Mouse (Mus musculus) left cerebral cortex, postnatal 25 days (tissue): ENCODE measurements around the gene Cd80. TPM values are rescaled to one million over a fixed set of nuclear protein-coding genes. Genes with fewer than 3 reads are reported as not detected.
"Not testable (repeated sequence)": the region's sequence is repeated elsewhere in the genome, so short reads cannot be mapped to it uniquely, and the experiment has no call there.

ENCODE experiments used
- DNase-seq, 2 experiments: peaks; one replicate each; pipeline ENCODE4 v3.0.0; 2022; ENCODE audit warnings: low spot score in 2 of 2, mixed read lengths in 1 of 2
- intact Hi-C: fragments of 180-260 bp; cut with DNase I; formaldehyde crosslinking; loops from one replicate; pipeline ENCODE4 v1.15.1; 2025
- total RNA-seq, 2 experiments: library from RNA; stranded (reverse); gene quantifications; 2 replicates each; pipeline ENCODE4 v1.2.3; 2021

Cd80 gene
- total RNA-seq, 2 experiments from 2014 or later = 0.53 to 0.83 TPM

DNA sequence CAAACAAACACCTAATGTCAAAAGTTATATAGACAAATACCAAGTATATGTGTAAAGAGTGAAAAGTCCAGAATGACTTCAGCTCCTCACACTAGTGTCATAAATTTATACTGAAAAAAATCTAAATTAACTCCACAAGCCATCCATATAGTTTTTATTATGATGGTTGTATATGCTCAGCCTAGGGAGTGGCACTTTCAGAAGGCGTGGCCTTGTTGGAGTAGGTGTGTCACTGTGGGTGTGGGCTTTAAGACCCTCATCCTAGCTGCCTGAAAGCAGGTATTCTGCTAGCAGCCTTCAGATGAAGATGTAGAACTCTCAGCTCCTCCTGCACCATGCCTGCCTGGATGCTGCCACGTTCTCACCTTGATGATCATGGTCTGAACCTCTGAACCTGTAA lies 9.2 kb upstream of the Cd80 start:
- intact Hi-C loops, DNase-seq: not testable (repeated sequence)

DNA sequence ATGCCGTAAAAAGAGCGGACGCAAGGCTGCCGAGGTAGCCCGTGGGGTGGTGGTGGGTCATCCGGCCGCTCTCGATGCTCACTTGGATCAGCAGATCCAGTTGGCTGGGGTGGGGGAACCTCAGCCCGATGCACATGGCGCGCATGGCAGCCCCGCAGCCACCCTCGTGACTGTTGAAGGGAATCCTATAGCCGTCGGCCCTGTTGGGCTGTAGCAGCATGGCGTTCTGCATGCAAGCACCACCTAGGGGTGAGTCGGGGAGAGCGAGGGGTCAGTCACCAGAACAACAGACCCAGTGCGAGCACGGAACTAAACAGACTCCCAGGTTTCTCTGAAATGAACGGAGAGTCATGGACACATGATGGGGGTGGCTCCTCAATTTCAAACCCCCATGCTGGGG lies 8.0 kb upstream of the Cd80 start:
- intact Hi-C loops = no loop called here
- DNase-seq = no peak

DNA sequence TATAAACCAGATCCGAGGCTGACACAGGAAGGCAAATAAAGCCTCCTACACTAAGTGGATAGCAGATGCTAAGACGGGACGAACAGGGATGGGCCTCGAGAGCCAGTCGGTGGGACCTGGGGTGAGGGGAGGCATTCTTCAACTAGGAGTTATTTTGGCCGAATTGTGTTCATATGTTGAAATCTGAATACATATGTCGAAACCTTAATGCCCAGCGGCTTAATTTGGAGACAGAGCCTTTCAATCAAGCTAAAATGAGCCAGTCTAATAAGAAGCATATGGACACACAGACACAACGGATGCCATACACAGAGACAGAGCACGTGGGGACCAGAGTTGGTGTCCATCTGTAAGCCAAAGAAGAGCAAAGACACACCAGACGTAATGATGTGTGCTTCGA lies 6.9 kb upstream of the Cd80 start:
- intact Hi-C loops = no loop called here

DNA sequence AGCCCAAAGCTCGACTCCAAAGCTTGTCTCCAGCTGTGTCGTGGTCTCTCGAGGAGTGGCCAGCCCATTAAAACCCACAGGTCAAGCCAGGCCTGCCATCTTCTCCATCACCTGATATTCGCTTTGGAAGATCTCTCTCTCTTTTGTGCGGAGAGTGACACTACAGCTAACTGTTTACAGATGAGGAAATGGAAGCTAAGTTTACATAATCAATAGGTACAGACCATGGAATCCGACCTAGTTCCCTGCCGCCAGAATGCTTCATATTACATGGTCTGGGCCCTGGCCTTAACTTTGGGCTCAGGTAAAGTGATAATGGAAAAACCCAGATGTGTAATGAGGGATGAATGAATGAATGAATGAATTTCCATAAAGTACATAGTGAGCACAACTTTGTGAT lies 4.7 kb upstream of the Cd80 start:
- no peak for DNase-seq
- intact Hi-C loops = no loop called here

More for the DNA sequence above, 6.9 kb upstream of the Cd80 start:
- no peak for DNase-seq

DNA sequence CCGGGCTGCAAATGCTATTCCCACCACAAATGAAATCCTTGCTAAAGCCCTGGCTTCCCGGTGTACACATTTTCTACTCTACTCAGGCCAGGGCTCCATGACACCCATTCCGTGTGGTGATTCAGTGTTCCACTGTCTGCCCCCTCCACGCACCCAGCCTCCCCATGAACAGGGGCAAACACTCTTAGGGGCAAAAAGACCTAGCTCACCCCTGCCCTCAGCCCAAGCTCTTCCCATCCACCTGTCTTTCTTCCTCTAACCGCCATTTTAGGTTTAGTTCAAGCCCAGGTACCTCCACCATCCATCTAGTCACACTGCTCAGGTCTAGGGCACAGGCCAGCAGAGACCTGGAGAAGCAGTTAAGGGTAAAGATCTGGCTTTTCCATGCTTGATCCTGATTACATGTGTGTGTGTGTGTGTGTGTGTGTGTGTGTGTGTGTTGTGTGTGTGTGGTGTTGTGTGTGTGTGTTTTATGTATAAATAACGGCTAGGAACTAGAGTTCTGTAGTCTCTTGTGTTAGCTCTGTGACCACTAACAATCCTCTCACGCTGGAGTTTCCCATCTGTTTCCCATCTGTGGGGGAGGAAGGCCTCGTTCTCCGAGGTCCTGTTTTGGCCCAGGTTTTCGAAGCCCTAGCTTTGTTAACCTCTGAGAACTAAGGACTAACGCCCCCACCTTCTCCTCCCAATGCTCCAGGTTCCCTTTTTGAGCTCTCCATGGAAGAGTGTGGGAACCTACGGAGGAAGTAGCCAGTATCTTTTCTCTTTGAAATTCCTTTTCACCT lies 3.7 kb upstream of the Cd80 start:
- DNase-seq = no peak
- intact Hi-C loops = loop anchor here (2.0 kb wide), 2 partner anchors 85 to 105 kb away; partner anchors contain the start of genes Cox17 and Gm21987

DNA sequence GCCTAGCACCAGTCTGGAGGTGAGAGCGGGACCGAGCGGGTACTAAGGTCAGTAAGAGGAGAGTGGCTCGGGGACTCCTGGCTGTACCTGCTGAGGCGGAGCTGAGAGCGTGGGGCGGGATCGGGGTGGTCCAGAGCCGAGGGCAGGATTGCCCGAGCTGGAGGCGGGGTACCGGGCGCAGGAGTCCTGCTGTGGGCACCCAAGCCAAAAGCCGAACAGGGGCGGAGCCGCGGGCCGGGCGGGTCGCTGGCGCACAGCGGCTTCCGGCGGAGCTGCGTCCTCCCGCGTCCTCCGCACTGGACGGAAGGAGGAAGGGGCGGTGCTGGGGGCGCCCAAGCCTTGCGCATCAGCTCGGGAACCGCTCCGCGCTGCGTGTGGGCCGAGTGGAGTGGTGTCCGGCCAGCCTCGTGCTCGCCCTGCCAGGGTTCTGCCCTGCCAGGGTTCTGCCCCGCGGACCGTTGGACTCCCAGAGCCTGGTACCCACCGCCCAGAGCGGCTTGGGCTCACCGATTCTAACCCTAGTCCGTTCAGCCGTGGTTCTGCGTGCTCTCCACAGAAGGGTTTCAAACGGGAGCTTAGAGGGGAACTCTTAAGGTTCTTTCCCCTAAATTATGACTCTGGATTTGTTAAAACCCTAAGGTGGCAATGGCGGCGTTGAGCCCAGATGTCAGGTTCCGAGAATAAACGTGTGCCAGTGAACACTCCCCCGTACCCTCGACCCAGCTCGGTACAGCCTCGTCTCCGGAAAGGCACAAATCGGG lies 2.7 kb upstream of the Cd80 start, which contains the start of gene Adprh:
Gene Adprh (minus strand): TSS at position 262 of the 761 bp plus-strand sequence.
- DNase-seq = peak; percentile 90 to 92
- intact Hi-C loops = loop anchor here (2.0 kb wide), 2 partner anchors 86 to 106 kb away; partner anchors contain the start of genes Cox17 and Gm21987

DNA sequence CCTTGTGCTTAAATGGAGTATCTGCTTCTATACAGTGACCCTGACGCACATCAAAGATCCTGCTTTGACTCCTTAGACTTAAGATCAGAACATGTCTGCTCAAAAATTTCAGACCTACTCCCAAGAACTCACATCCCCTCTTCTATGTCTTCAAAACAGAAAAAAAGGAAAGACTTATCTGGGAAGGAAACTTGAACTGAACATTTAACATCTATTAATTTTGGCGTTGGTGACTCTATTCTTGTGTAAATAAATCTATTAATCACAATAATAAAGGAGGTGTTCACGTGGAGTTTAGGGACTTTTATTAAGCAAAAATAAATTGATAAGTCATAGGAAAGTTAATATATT lies 2.2 kb upstream of the Cd80 start:
- intact Hi-C loops = loop anchor here (2.0 kb wide), 2 partner anchors 86 to 106 kb away; partner anchors contain the start of genes Cox17 and Gm21987
- no peak for DNase-seq

DNA sequence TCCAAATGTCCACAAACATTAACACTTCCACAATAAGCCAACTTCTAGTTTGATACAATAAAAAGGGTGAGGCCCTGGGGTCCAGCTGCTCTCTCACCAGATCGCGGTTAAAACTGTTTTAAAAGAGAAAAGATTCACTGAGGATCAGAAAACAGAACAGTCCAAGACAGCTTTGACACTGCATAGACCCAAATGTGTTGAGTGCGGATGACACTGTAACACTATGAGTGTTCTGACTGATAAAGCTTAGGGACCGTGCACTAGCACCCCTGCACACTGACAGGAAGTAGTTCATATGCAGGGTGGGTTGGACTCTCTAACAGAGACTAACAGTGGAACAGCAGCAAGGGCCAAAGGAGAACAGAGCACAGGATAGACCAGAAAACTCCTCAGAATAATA lies 1.4 kb upstream of the Cd80 start:
- no peak for DNase-seq
- intact Hi-C loops = loop anchor here (2.0 kb wide), 2 partner anchors 87 to 107 kb away; partner anchors contain the start of genes Cox17 and Gm21987

DNA sequence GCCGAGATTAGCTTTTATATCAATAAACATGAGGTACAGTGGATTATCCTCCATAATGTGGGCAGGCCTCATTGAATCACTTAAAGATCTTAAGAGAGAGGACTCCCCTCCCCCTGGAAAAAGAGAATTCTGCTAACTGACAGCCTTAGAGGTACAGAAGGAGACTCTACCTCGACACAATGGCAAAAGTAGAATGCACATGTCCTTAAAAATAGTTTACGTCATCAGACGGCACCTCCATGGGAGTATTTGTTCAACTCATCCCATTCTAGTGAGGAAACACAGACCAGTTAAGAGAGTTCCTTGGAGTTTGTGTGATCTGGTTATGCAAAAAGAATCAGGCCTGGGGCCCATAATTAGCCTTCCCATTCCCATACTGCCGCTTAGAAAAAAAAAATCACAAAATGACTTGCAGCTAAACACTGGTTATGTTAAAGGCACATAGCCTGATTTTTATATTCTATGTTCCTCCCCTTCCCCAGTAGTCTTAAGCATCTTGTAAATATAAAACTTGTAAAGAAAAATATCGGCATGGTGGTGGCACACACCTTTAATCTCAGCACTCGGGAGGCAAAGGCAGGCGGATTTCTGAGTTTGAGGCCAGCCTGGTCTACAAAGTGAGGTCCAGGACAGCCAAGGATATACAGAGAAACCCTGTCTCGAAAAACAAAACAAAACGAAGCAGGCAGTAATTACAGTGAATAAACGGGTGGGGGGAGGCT lies 667 bp upstream of the Cd80 start:
- intact Hi-C loops = no loop called here
- DNase-seq = no peak

DNA sequence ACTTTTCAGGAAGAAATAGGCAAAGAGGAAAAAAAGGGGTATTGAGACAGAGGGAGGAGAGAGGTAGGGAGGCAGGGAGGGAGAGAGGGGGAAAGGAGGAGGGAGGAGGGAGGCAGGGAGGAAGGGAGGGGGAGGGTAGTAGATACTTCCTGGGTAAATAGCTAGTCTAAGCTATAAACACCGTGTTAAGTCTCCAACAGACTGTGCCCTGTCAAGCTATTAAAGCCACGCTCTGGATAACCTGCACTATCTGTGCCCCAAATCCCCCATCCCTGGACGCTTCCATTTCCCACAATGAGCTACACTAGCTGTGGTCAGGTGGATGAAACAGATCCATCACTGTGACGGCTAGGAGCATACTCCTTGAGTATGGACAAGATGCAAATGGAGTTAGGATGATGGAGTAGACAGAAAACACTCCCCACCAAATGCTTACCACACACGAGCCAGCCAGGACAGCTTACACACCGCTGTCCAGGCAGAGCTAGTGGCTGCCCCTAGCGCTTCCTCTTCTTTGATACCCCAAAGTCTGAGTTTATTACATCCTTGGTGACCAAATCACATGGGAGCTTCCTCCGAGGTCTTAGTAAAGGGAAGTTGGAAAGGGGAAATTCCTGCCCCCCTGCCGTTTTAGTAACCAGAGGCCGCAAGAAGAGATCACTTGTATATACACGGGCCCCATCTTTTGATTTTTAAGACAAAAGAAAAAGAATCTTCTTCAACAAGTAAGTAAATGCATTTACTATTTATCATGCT lies 1.6 kb downstream of the Cd80 start:
- DNase-seq = no peak
- intact Hi-C loops = no loop called here

DNA sequence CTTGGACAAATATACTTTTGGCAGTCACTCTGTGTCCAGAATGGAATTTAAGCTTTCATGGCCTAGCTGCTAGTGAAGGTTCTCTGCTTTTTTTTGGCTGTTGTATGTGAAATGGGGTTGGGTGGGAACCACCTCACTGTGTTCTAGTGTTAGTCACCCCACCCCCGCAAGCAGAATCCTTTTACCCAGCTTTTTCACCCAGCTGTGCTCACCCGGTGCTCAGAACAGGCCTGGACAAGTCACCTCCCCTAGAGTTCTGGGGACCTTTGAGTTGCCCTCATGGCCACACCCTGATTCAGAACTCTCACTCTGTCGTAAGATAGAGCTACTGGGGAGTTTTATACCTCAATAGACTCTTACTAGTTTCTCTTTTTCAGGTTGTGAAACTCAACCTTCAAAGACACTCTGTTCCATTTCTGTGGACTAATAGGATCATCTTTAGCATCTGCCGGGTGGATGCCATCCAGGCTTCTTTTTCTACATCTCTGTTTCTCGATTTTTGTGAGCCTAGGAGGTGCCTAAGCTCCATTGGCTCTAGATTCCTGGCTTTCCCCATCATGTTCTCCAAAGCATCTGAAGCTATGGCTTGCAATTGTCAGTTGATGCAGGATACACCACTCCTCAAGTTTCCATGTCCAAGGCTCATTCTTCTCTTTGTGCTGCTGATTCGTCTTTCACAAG lies 3.4 kb downstream of the Cd80 start:
- DNase-seq = no peak
- intact Hi-C loops = no loop called here

DNA sequence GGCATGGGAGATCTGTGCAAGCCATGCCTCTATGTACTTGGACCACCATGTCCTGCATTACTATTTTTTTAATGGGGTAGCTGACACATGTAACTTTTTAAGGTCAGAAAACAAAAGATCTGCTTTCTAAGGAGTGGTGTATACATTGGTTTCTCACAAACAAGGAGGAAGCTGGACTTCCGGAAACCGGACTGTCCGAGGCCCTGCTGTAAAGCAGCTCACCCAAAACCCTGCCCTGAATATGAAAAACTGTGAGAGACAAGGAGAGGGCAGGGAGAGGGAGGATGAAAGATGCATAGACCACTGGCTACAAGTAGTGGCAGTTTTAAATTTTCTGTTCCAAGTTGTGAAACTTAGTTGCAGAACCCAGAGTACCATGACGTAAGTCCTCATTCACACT lies 4.6 kb downstream of the Cd80 start:
- intact Hi-C loops = no loop called here
- DNase-seq = no peak

DNA sequence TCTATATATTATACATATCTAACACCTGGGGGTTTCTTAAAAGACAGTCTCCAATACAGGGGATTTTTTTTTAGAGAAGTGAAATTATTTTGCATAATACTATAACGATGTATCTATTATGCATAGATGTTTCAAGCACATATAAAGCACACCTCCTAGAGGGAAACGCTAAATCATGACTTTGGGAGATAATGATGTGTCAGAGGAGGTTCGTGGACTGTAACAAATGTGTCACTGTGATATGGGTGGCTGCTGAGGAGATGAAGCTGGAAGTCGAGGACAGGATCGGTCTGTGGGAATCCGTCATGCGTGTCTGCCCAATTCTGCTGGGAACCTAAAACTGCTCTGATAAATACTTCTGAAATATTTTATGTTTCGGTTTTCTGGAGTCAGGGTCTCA lies 6.4 kb downstream of the Cd80 start:
- DNase-seq = no peak
- intact Hi-C loops = no loop called here

DNA sequence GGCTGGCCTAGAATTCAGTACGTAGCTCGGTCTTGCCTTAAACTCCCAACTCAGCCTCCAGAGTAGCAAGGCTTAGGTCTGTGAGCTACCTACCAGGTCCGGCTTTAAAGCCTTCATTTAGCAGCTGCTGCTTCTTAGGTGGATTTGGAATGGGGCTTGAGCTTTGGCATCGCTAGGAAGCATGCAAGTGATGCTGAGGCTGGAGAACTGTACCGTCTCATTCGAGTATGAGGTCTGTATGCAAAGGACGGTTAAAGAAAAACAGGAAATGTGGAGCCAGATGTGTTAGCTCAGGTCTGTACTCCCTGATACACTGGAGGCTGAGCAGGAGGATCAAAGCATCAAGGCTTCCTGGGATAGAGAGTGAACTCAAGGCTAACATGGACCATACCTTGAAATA lies 6.8 kb downstream of the Cd80 start:
- intact Hi-C loops = no loop called here
- no peak for DNase-seq

DNA sequence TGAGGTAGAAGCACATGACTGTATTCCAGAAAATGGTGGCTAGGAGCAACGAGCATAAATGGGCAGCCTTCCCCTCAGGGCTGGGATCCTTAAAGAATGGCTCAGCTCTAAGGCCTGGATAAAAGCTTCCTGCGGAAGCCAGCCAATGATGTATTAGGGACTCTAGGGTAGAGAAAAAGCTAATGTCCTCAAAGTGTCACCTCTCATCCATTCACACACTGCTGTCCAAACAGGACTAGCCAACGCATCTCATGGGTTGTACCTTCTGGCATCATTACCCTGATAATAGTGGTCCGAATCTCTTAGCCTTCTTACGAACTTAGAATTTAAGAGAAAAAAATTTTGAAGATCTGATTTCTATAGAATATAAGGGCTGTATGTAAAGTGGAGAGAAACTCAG lies 7.9 kb downstream of the Cd80 start:
- DNase-seq = no peak

DNA sequence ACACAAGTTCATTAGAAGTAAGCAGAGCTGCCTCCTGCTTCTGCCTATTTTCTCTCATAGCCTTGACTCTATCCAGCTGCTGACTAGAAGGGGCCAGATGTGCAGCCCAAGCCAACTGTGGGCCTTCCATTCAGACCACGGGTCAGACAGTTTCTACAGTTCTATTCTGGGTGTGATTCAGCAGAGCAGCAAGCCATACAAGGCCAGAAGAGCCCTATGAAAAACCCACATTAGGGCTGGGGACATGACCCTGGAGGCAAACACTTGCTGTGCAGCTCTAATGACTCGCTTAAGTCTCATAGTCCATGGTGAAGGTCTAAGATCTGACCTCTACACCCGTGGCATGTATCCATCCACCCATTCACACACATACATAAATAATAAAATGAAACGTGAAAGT lies 10.7 kb downstream of the Cd80 start:
- DNase-seq = no peak
- intact Hi-C loops = no loop called here

More for the DNA sequence above, 7.9 kb downstream of the Cd80 start:
- intact Hi-C loops = no loop called here

DNA sequence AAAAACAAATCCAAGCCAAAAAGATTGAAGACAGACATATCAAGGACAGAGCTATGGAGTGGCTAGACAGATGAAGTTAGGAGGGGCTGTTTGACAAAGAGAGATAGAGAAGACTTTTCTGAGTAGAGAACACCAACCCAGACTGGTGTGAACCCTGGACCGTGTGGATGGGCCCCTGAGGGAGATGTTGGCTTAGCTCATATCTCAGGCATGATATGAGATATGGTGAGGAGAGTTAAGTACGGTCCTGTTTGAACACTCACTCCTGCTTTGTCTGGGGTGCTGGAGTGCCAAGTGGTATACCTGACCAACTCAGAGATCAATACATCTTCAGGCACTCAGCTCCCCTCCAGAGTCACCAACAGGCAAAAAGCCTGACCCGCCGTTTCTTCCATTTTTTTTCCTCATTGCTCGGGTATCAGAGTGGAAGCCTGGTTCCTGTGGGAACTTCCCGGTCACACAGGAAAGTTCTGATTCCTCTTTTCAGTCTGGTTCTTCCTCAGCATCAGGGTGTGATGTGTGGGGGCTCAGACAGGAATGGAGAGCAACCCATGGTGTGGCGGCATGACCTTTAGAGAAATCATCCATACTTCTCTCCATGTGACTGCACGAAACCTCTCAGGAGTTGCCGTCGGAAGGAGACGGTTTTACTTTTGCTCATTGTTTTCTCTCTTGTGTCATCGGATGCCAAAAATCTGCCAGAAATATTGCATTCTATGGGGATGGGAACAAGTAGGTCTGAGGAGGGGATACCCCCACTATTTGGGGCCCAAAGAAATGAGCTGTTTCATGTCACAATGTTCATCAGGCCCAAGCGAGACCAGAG lies 11.9 kb downstream of the Cd80 start:
- intact Hi-C loops = no loop called here
- no peak for DNase-seq
